Mouse (Mus musculus): ENCODE measurements around the gene Il6st. TPM values are rescaled to one million over a fixed set of nuclear protein-coding genes. Genes with fewer than 3 reads are reported as not detected.
A peak's percentile ranks its signal among the peaks of the same experiment; 100 is the strongest.
"Not testable (repeated sequence)": the region's sequence is repeated elsewhere in the genome, so short reads cannot be mapped to it uniquely, and the experiment has no call there.

Gene Il6st
- polyA plus RNA-seq, 1 experiment from 2014 or later = 28.4 TPM

- H3K36me3 ChIP-seq (ENCODE audit: control insufficient read depth, insufficient read depth, low read length) = no peaks in the 10 kb centered on the region
- H3K27ac ChIP-seq (ENCODE audit: low read depth, low read length) = no peak overlapping the region
- DNase-seq (ENCODE audit: low spot score, missing footprints) (peak; percentile 49), ATAC-seq (ENCODE audit: low FRiP score) (no peak)
- H3K9ac ChIP-seq (ENCODE audit: low read length) = no peak overlapping the region
- H3K9me3 ChIP-seq (ENCODE audit: control insufficient read depth, low read length) = no peaks in the 10 kb centered on the region
- H3K27me3 ChIP-seq (ENCODE audit: control insufficient read depth, insufficient read depth, low read length) = no peaks in the 10 kb centered on the region
- no peak overlapping the region for H3K4me3 ChIP-seq (ENCODE audit: low read depth, low read length)
- H3K4me2 ChIP-seq = no peak overlapping the region
- 78% methylated on average over 13 of the region's 13 CpGs for WGBS
- H3K4me1 ChIP-seq (ENCODE audit: control insufficient read depth, insufficient read depth, low read length) = no peaks in the 10 kb centered on the region
Measured at GRCm38 (mm10) chr13:112426265-112427135, 37.4 kb upstream of the Il6st start.

- WGBS = 89% methylated on average over 4 of the region's 4 CpGs
Measured at GRCm38 (mm10) chr13:112427136-112427470, 36.8 kb upstream of the Il6st start.

GRCm38 (mm10) chr13:112427521-112427920, 36.3 kb upstream of the Il6st start:
- H3K9me3 ChIP-seq (ENCODE audit: control insufficient read depth, low read length) = no peaks in the 10 kb centered on the region
- no peaks in the 10 kb centered on the region for H3K27me3 ChIP-seq (ENCODE audit: control insufficient read depth, insufficient read depth, low read length)
- ATAC-seq (ENCODE audit: low FRiP score) (no peak), DNase-seq (ENCODE audit: low spot score, missing footprints) (peak; percentile 74)
- H3K4me2 ChIP-seq = no peak overlapping the region
- H3K4me3 ChIP-seq (ENCODE audit: low read depth, low read length) = no peak overlapping the region
- no peak overlapping the region for H3K27ac ChIP-seq (ENCODE audit: low read depth, low read length)
- no peak overlapping the region for H3K9ac ChIP-seq (ENCODE audit: low read length)
- 83% methylated on average over 15 of the region's 15 CpGs for WGBS
- H3K36me3 ChIP-seq (ENCODE audit: control insufficient read depth, insufficient read depth, low read length) = no peaks in the 10 kb centered on the region
- H3K4me1 ChIP-seq (ENCODE audit: control insufficient read depth, insufficient read depth, low read length) = no peaks in the 10 kb centered on the region

More at GRCm38 (mm10) chr13:112427136-112427470, 36.8 kb upstream of the Il6st start:
- peak; percentile 81 for DNase-seq (ENCODE audit: low spot score, missing footprints)
- not testable (repeated sequence) for H3K4me1 ChIP-seq (ENCODE audit: control insufficient read depth, insufficient read depth, low read length); H3K36me3 ChIP-seq (ENCODE audit: control insufficient read depth, insufficient read depth, low read length); H3K9me3 ChIP-seq (ENCODE audit: control insufficient read depth, low read length); H3K4me2 ChIP-seq; H3K9ac ChIP-seq (ENCODE audit: low read length); ATAC-seq (ENCODE audit: low FRiP score); H3K27me3 ChIP-seq (ENCODE audit: control insufficient read depth, insufficient read depth, low read length); H3K4me3 ChIP-seq (ENCODE audit: low read depth, low read length); H3K27ac ChIP-seq (ENCODE audit: low read depth, low read length)

GRCm38 (mm10) chr13:112433271-112433670, 30.6 kb upstream of the Il6st start:
- Histone ChIP-seq H3K9me3 (ENCODE audit: control insufficient read depth, low read length) (no peaks in the 10 kb centered on the region), H3K9ac (ENCODE audit: low read length) (no peak overlapping the region), H3K27ac (ENCODE audit: low read depth, low read length) (no peak overlapping the region), H3K4me3 (ENCODE audit: low read depth, low read length) (no peak overlapping the region), H3K4me2 (no peak overlapping the region), H3K4me1 (ENCODE audit: control insufficient read depth, insufficient read depth, low read length) (no peaks in the 10 kb centered on the region), H3K27me3 (ENCODE audit: control insufficient read depth, insufficient read depth, low read length) (no peaks in the 10 kb centered on the region), H3K36me3 (ENCODE audit: control insufficient read depth, insufficient read depth, low read length) (no peaks in the 10 kb centered on the region)
- DNase-seq (ENCODE audit: low spot score, missing footprints) (no peak), ATAC-seq (ENCODE audit: low FRiP score) (no peak)
- WGBS = 67% methylated on average over 5 of the region's 5 CpGs

- Histone ChIP-seq H3K27me3 (ENCODE audit: control insufficient read depth, insufficient read depth, low read length) (no peaks in the 10 kb centered on the region), H3K4me2 (no peak overlapping the region), H3K4me3 (ENCODE audit: low read depth, low read length) (no peak overlapping the region), H3K9ac (ENCODE audit: low read length) (no peak overlapping the region), H3K4me1 (ENCODE audit: control insufficient read depth, insufficient read depth, low read length) (peaks cover 8% of the 10 kb centered on the region; the same call in 1 of the 2 replicates), H3K27ac (ENCODE audit: low read depth, low read length) (no peak overlapping the region), H3K36me3 (ENCODE audit: control insufficient read depth, insufficient read depth, low read length) (no peaks in the 10 kb centered on the region), H3K9me3 (ENCODE audit: control insufficient read depth, low read length) (no peaks in the 10 kb centered on the region)
- WGBS = 72% methylated on average over 8 of the region's 8 CpGs
- DNase-seq (ENCODE audit: low spot score, missing footprints) (peak; percentile 60), ATAC-seq (ENCODE audit: low FRiP score) (no peak)
Measured at GRCm38 (mm10) chr13:112435241-112436075, 28.4 kb upstream of the Il6st start.

- H3K4me1 ChIP-seq (ENCODE audit: control insufficient read depth, insufficient read depth, low read length) = peaks cover 8% of the 10 kb centered on the region; the same call in 1 of the 2 replicates
- no peak overlapping the region for H3K27ac ChIP-seq (ENCODE audit: low read depth, low read length)
- H3K9me3 ChIP-seq (ENCODE audit: control insufficient read depth, low read length) = no peaks in the 10 kb centered on the region
- H3K36me3 ChIP-seq (ENCODE audit: control insufficient read depth, insufficient read depth, low read length) = no peaks in the 10 kb centered on the region
- ATAC-seq (ENCODE audit: low FRiP score) (no peak), DNase-seq (ENCODE audit: low spot score, missing footprints) (peak; percentile 51)
- H3K4me3 ChIP-seq (ENCODE audit: low read depth, low read length) = no peak overlapping the region
- no peak overlapping the region for H3K4me2 ChIP-seq
- no peak overlapping the region for H3K9ac ChIP-seq (ENCODE audit: low read length)
- 87% methylated on average over 7 of the region's 7 CpGs for WGBS
- no peaks in the 10 kb centered on the region for H3K27me3 ChIP-seq (ENCODE audit: control insufficient read depth, insufficient read depth, low read length)
Measured at GRCm38 (mm10) chr13:112436288-112436687, 27.6 kb upstream of the Il6st start.

- ATAC-seq (ENCODE audit: low FRiP score) (no peak; the same call in 1 of the 2 replicates), DNase-seq (ENCODE audit: low spot score, missing footprints) (peak; percentile 84)
- no peaks in the 10 kb centered on the region for H3K27me3 ChIP-seq (ENCODE audit: control insufficient read depth, insufficient read depth, low read length)
- no peak overlapping the region for H3K4me3 ChIP-seq (ENCODE audit: low read depth, low read length)
- H3K36me3 ChIP-seq (ENCODE audit: control insufficient read depth, insufficient read depth, low read length) = no peaks in the 10 kb centered on the region
- H3K9ac ChIP-seq (ENCODE audit: low read length) = no peak overlapping the region
- no peak overlapping the region for H3K4me2 ChIP-seq
- H3K27ac ChIP-seq (ENCODE audit: low read depth, low read length) = no peak overlapping the region
- H3K4me1 ChIP-seq (ENCODE audit: control insufficient read depth, insufficient read depth, low read length) = peaks cover 8% of the 10 kb centered on the region; the same call in 1 of the 2 replicates
- no peaks in the 10 kb centered on the region for H3K9me3 ChIP-seq (ENCODE audit: control insufficient read depth, low read length)
- 94% methylated on average over 21 of the region's 21 CpGs for WGBS
Measured at GRCm38 (mm10) chr13:112438001-112438868, 25.6 kb upstream of the Il6st start.

- peaks cover 8% of the 10 kb centered on the region; the same call in 1 of the 2 replicates for H3K4me1 ChIP-seq (ENCODE audit: control insufficient read depth, insufficient read depth, low read length)
- WGBS = 33% methylated on average over 15 of the region's 15 CpGs
- H3K27me3 ChIP-seq (ENCODE audit: control insufficient read depth, insufficient read depth, low read length) = no peaks in the 10 kb centered on the region
- peak overlapping the region; percentile 24 for H3K4me2 ChIP-seq
- H3K36me3 ChIP-seq (ENCODE audit: control insufficient read depth, insufficient read depth, low read length) = no peaks in the 10 kb centered on the region
- H3K9ac ChIP-seq (ENCODE audit: low read length) = no peak overlapping the region
- H3K4me3 ChIP-seq (ENCODE audit: low read depth, low read length) = no peak overlapping the region
- ATAC-seq (ENCODE audit: low FRiP score) (no peak), DNase-seq (ENCODE audit: low spot score, missing footprints) (peak; percentile 89)
- H3K9me3 ChIP-seq (ENCODE audit: control insufficient read depth, low read length) = no peaks in the 10 kb centered on the region
- H3K27ac ChIP-seq (ENCODE audit: low read depth, low read length) = no peak overlapping the region
Measured at GRCm38 (mm10) chr13:112439105-112439818, 24.6 kb upstream of the Il6st start.
